ENCODE assay signal across 8 mouse cellular contexts in the genomic region with DNA sequence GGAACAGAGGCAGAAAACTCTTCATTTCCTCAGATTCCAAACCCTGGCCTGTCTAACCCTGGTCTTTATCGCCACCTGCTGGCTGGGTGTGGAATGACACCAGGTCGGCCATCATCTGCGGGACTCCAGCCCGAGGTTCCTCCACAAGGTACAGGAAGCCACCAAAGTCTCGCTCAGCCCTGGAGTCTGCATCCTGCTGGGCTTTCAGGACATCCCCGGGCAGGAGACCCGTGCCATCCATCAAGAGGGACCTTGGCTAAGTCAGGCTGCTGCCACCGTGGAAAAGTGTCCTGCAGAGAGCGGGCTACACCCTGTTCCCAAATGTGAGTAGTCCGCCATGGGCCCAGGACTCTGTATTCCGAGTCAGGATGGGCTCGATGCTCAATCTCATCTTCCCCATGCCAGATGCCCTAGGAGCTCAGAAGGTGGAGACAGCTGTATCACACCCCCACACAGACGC.
DNase-seq lines count a peak whose midpoint lies in the region; ATAC-seq lines count a peak whose summit lies in the region.

No protein-coding gene starts in this region.

- H3K4me1 ChIP-seq in forebrain, embryonic 13.5 days, result peaks cover 8% of the 10 kb centered on the region; the same call in 1 of the 2 replicates
- peaks cover 6% of the 10 kb centered on the region; the same call in 1 of the 2 replicates for H3K4me1 ChIP-seq in liver, embryonic 16.5 days (ENCODE audit: control insufficient read depth, low read depth, low read length)
- peaks cover 6% of the 10 kb centered on the region for H3K4me1 ChIP-seq in neural tube, embryonic 13.5 days (replicated peaks)

- H3K4me3 ChIP-seq in forebrain, embryonic 13.5 days, result peak overlapping the region; percentile 12; the same call in 1 of the 2 replicates
- no peak overlapping the region for H3K4me3 ChIP-seq in liver, embryonic 16.5 days (ENCODE audit: low read depth, low read length)
- H3K4me3 ChIP-seq in neural tube, embryonic 13.5 days, result no peak overlapping the region

- no peaks in the 10 kb centered on the region for H3K36me3 ChIP-seq in forebrain, embryonic 13.5 days (ENCODE audit: poor library complexity, severe bottlenecking)
- H3K36me3 ChIP-seq in liver, embryonic 16.5 days (ENCODE audit: control insufficient read depth, insufficient read depth), result no peaks in the 10 kb centered on the region
- no peaks in the 10 kb centered on the region for H3K36me3 ChIP-seq in neural tube, embryonic 13.5 days

- H3K4me2 ChIP-seq in forebrain, embryonic 13.5 days, result peak overlapping the region; percentile 51
- H3K4me2 ChIP-seq in liver, embryonic 16.5 days (ENCODE audit: low read depth, low read length), result peak overlapping the region; percentile 46
- H3K4me2 ChIP-seq in neural tube, embryonic 13.5 days, result peak overlapping the region; percentile 48

- H3K27me3 ChIP-seq in forebrain, embryonic 13.5 days, result no peaks in the 10 kb centered on the region; the same call in 1 of the 2 replicates
- H3K27me3 ChIP-seq in liver, embryonic 16.5 days (ENCODE audit: control insufficient read depth, insufficient read depth, low read depth, low read length), result peaks cover 11% of the 10 kb centered on the region; the same call in 1 of the 2 replicates
- H3K27me3 ChIP-seq in neural tube, embryonic 13.5 days, result no peaks in the 10 kb centered on the region

- H3K9ac ChIP-seq in forebrain, embryonic 13.5 days, result peak overlapping the region; percentile 45
- H3K9ac ChIP-seq in liver, embryonic 16.5 days (ENCODE audit: low read depth, low read length), result no peak overlapping the region
- peak overlapping the region; percentile 64 for H3K9ac ChIP-seq in neural tube, embryonic 13.5 days

- 9% methylated on average over 13 of the region's 13 CpGs for WGBS in forebrain, embryonic 13.5 days
- 11% methylated on average over 13 of the region's 13 CpGs for WGBS in liver, embryonic 16.5 days (ENCODE audit: insufficient replicate concordance)
- 12% methylated on average over 13 of the region's 13 CpGs for WGBS in neural tube, embryonic 13.5 days

- peak; percentile 66 for DNase-seq in c-Kit-positive CD71-positive TER-119-positive erythroid progenitor cells, embryonic 14.5 days (ENCODE audit: low spot score)
- DNase-seq in heart, postnatal 10 days, result peak; percentile 89 to 96
- DNase-seq in kidney, postnatal 4 days, result peak; percentile 92 to 95
- DNase-seq in telencephalon, adult 2 months (ENCODE audit: low read depth, low spot score), result peak; percentile 6

- intact Hi-C loops in heart, postnatal 10 days (cut with DNase I), result loop anchor here (1.0 to 10.0 kb wide), 6 partner anchors 67 to 457 kb away; no protein-coding TSS in a partner anchor

- H3K27ac ChIP-seq in forebrain, embryonic 13.5 days, result no peak overlapping the region
- no peak overlapping the region for H3K27ac ChIP-seq in liver, embryonic 16.5 days (ENCODE audit: low read length)
- H3K27ac ChIP-seq in neural tube, embryonic 13.5 days (replicated peaks), result no peak overlapping the region

- H3K9me3 ChIP-seq in forebrain, embryonic 13.5 days (replicated peaks), result no peaks in the 10 kb centered on the region
- H3K9me3 ChIP-seq in liver, embryonic 16.5 days (replicated peaks; ENCODE audit: control insufficient read depth, low read length), result no peaks in the 10 kb centered on the region
- no peaks in the 10 kb centered on the region for H3K9me3 ChIP-seq in neural tube, embryonic 13.5 days

- ATAC-seq in CD4-positive, CD25-positive, alpha-beta regulatory T cell, adult 4 months, result peak; percentile 89
- ATAC-seq in forebrain, embryonic 13.5 days, result peak; percentile 58; the same call in 1 of the 2 replicates
- ATAC-seq in liver, embryonic 16.5 days (ENCODE audit: low read depth), result 0 out of 2 replicates have a peak, but pooled peaks have one; percentile 16
- peak; percentile 55 for ATAC-seq in neural tube, embryonic 13.5 days (ENCODE audit: low read depth)

Comparison
In these comparisons a context has a peak if more than half of its experiments do, and no peak if none do; other contexts are left out.
1. ATAC-seq: peak in every context shown above with its lines; median percentile 89 in CD4-positive, CD25-positive, alpha-beta regulatory T cell, adult 4 months; 58 in forebrain, embryonic 13.5 days; 55 in neural tube, embryonic 13.5 days; 16 in liver, embryonic 16.5 days.
2. DNase-seq: peak in every context shown above with its lines; median percentile 94 in kidney, postnatal 4 days; 92 in heart, postnatal 10 days; 66 in c-Kit-positive CD71-positive TER-119-positive erythroid progenitor cells, embryonic 14.5 days; 6 in telencephalon, adult 2 months.